ENCODE assay signal across 10 mouse cellular contexts in genomic region chr1:39253771-39254170, GRCm38 (mm10).
DNase-seq lines count a peak whose midpoint lies in the region; TF ChIP-seq lines count a peak whose summit lies in the region.
"Had no signal": no experiment of that assay in that cellular context is flagged by ENCODE, and none has a peak within 500 bp of the region (broad histone marks: within the 10 kb centered on the region; RNA-seq: fewer than 3 reads in every experiment).

No protein-coding gene starts in this region.

- WGBS in lung, adult 2 months, result 82% methylated on average over 4 of the region's 4 CpGs

- intact Hi-C loops in left cerebral cortex, adult 2 months (cut with DNase I), result no loop called here
- intact Hi-C loops in left cerebral cortex, postnatal 36 days (cut with DNase I), result no loop called here

- TF ChIP-seq POLR2A in lung, adult 2 months (IDR thresholded peaks at IDR 0.05; ENCODE audit: borderline replicate concordance, extremely low read depth, low read depth, low read length), result no peak

- no peak for DNase-seq in left cerebral cortex, adult 2 months (ENCODE audit: extremely low spot score in 1 of 2, low spot score in 2 of 2)
- DNase-seq in left cerebral cortex, postnatal 36 days (ENCODE audit: low spot score in 2 of 2), result no peak
- DNase-seq in adrenal gland, adult 18-20 months (ENCODE audit: low spot score in 2 of 2), result peak; percentile 38 to 46
- DNase-seq in cerebellum, postnatal 25 days, result peak; percentile 52 to 75
- DNase-seq in lung, adult 2 months, result no peak
- DNase-seq in layer of hippocampus, adult 9-10 months (ENCODE audit: low spot score), result no peak
- no peak for DNase-seq in natural killer cell, adult 2 months (ENCODE audit: low spot score in 2 of 2)
- no peak for DNase-seq in gastrocnemius, postnatal 25 days
- DNase-seq: liver, embryonic 13.5 days had no signal

- no peak overlapping the region for H3K27ac ChIP-seq in left cerebral cortex, adult 2 months
- H3K27ac ChIP-seq: embryonic facial prominence, embryonic 15.5 days; liver, embryonic 13.5 days had no signal

- no peaks in the 10 kb centered on the region for H3K4me1 ChIP-seq in lung, adult 2 months (ENCODE audit: control insufficient read depth, insufficient read depth, low read length)
- H3K4me1 ChIP-seq: liver, embryonic 13.5 days had no signal

- no peak overlapping the region for H3K4me3 ChIP-seq in left cerebral cortex, adult 2 months
- H3K4me3 ChIP-seq in lung, adult 2 months (replicated peaks; ENCODE audit: extremely low read depth, low read depth, low read length), result no peak overlapping the region
- H3K4me3 ChIP-seq: embryonic facial prominence, embryonic 15.5 days; liver, embryonic 13.5 days had no signal

- TF ChIP-seq CTCF in left cerebral cortex, adult 2 months (IDR thresholded peaks at IDR 0.05), result peak; percentile 49
- TF ChIP-seq CTCF in lung, adult 2 months (IDR thresholded peaks at IDR 0.05; ENCODE audit: insufficient read depth, low read length), result peak; percentile 52

Comparison
In these comparisons a context has a peak if more than half of its experiments do, and no peak if none do; other contexts are left out.
1. DNase-seq: peak in adrenal gland, adult 18-20 months (2 of 2) and cerebellum, postnatal 25 days (2 of 2); none in left cerebral cortex, adult 2 months (0 of 2), left cerebral cortex, postnatal 36 days (0 of 2), lung, adult 2 months (single experiment), layer of hippocampus, adult 9-10 months (single experiment), natural killer cell, adult 2 months (0 of 2) and gastrocnemius, postnatal 25 days (single experiment).